Mouse (Mus musculus) thymus, adult 2 months (tissue): ENCODE data around the gene Ctps. TPM values are rescaled to one million over a fixed set of nuclear protein-coding genes. Genes with fewer than 3 reads are reported as not detected.
"Not testable (repeated sequence)": the region's sequence is repeated elsewhere in the genome, so short reads cannot be mapped to it uniquely, and the experiment has no call there.

Experiments used
- DNase-seq: peaks from one replicate; pipeline ENCODE4 v3.0.0; 2021
- H3K27ac ChIP-seq: fragments of 200-500 bp; 2 replicates; pipeline ENCODE4 v1.5.1; 2012; ENCODE audit warnings: low read length, control low read depth; ENCODE audit not compliant: control insufficient read depth, insufficient read depth
- H3K27me3 ChIP-seq: fragments of 200-500 bp; 2 replicates; pipeline ENCODE4 v1.6.1; 2012; ENCODE audit warnings: mild to moderate bottlenecking, low read length, moderate library complexity, mixed read lengths; ENCODE audit not compliant: control insufficient read depth, insufficient read depth
- H3K36me3 ChIP-seq: fragments of 200-500 bp; 2 replicates; pipeline ENCODE4 v1.6.1; 2012; ENCODE audit warnings: mild to moderate bottlenecking, low read length, moderate library complexity; ENCODE audit not compliant: control insufficient read depth, insufficient read depth
- H3K4me1 ChIP-seq: fragments of 200-500 bp; replicated peaks from 2 replicates; pipeline ENCODE4 v1.6.1; 2012; ENCODE audit warnings: low read length; ENCODE audit not compliant: control insufficient read depth, insufficient read depth
- H3K4me3 ChIP-seq: fragments of 200-500 bp; 2 replicates; pipeline ENCODE4 v1.5.1; 2012; ENCODE audit warnings: mild to moderate bottlenecking, low read length, control low read depth, moderate library complexity; ENCODE audit not compliant: control insufficient read depth, insufficient read depth
- CTCF ChIP-seq: fragments of 200-500 bp; IDR thresholded peaks from 2 replicates; pipeline ENCODE4 v1.5.1; 2012; ENCODE audit warnings: mild to moderate bottlenecking, control low read depth, low read length, moderate library complexity, borderline replicate concordance; ENCODE audit not compliant: control insufficient read depth, poor library complexity, insufficient read depth; ENCODE audit errors: extremely low read depth
- POLR2A ChIP-seq: fragments of 200-500 bp; IDR thresholded peaks from 2 replicates; pipeline ENCODE4 v1.6.1; 2012; ENCODE audit warnings: mild to moderate bottlenecking, low read length, control low read depth, moderate library complexity; ENCODE audit not compliant: control insufficient read depth, poor library complexity, insufficient read depth; ENCODE audit errors: extremely low read depth
- WGBS: fragments of 180-500 bp; shearing (Covaris S2); methylation state at CpG from one replicate; pipeline ENCODE4 v1.1.7; 2018; 5-methylcytosine and 5-hydroxymethylcytosine counted together
- polyA plus RNA-seq: library from polyadenylated mRNA; depleted of rRNA; stranded (reverse); fragments of >200 nt; gene quantifications from 2 replicates; pipeline ENCODE4 v1.2.3, GENCODE M21; 2012

Ctps gene
- polyA plus RNA-seq, 1 experiment: 13.8 TPM

DNA sequence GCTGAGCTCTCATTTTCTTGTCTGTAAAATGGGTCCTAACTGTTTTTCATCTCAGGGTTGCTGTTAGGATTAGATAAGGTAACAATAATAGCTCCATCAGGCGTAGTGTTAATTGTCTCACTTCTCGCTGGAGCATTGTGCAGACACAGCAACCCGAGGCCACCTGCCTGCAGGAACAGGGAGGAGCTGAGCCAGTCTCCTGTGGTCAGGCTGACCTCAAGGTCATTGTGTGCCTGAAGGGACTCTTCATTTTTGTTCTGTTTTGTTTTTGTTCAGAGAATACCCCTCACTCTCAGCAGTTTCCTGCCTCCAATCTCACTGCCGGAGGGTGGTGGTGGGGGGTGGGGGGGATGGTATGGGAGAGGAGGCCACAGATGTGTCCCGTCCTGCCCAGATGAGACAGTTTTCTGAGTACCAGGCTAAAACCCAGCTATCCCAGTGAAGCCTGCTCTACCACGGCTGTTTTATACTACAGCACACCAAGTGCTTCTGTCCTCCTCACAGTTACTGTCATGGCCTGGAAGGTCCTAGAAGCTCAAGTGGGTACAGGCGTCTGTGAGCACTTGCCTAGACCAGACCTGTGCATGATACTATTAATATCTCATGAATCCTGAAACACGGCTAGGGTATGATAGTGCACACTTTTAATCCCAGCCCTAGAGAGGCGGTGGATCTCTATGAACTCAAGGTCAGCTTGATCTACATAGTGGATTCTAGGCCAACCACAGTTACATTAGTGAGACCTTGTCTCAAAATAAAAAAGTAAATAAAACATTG lies 42.4 kb upstream of the Ctps start:
- TF ChIP-seq CTCF: no peak
- TF ChIP-seq POLR2A: no peak
- peak overlapping the region; percentile 57 for H3K27ac ChIP-seq
- H3K4me3 ChIP-seq: peak overlapping the region; percentile 45
- H3K36me3 ChIP-seq: no peaks in the 10 kb centered on the region
- WGBS: 37% methylated on average over 9 of the region's 9 CpGs
- H3K27me3 ChIP-seq: no peaks in the 10 kb centered on the region; the same call in 1 of the 2 replicates
- DNase-seq: peak; percentile 9
- H3K4me1 ChIP-seq: peaks cover 45% of the 10 kb centered on the region

DNA sequence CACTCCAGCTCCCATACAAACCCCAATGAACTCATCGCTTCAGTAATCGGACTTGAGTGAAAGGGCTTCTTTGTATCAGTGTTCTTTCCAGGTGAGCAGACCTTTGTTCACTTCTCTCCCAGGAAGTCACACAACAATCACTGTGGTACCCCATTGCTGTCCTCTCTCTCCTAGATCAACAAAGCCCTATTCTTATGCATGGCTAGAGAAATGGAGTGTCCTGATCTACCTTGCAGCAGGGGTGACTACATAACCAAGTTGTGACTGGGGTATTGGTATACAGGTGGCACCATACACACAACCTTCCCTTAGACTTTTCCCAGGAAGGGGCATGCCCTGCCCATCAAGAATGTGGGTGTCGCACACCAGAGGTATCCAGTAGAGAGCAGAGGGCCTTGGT lies 40.9 kb upstream of the Ctps start:
- 97% methylated on average over 3 of the region's 3 CpGs for WGBS
- TF ChIP-seq CTCF (no peak), POLR2A (no peak)
- H3K4me1 ChIP-seq: peaks cover 34% of the 10 kb centered on the region
- H3K36me3 ChIP-seq: no peaks in the 10 kb centered on the region
- DNase-seq: no peak
- no peak overlapping the region for H3K4me3 ChIP-seq
- H3K27me3 ChIP-seq: no peaks in the 10 kb centered on the region; the same call in 1 of the 2 replicates
- H3K27ac ChIP-seq: no peak overlapping the region

DNA sequence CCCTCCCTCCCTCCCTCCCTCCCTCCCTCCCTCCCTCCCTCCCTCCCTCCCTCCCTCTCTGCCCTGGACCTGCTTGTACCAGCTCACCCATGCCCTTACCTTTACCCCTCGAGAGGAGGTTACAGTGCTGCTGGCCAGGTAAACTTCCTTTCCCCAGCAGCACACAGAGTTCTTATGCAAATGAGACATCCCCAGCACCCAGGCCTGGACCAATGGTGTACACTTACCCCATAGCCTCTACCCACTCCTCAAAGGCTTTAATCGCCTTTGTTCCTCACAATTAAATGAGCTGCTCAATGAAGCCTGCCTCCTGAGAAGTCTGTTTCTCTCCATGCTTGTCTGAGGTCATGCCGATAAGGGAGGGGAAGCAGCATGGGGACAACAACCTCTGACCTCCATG lies 36.9 kb upstream of the Ctps start:
- 80% methylated on average over 2 of the region's 3 CpGs for WGBS
- peaks cover 14% of the 10 kb centered on the region for H3K4me1 ChIP-seq
- H3K27ac ChIP-seq: no peak overlapping the region
- TF ChIP-seq CTCF (no peak), POLR2A (no peak)
- no peaks in the 10 kb centered on the region for H3K27me3 ChIP-seq
- no peak for DNase-seq
- H3K36me3 ChIP-seq: no peaks in the 10 kb centered on the region
- no peak overlapping the region for H3K4me3 ChIP-seq

DNA sequence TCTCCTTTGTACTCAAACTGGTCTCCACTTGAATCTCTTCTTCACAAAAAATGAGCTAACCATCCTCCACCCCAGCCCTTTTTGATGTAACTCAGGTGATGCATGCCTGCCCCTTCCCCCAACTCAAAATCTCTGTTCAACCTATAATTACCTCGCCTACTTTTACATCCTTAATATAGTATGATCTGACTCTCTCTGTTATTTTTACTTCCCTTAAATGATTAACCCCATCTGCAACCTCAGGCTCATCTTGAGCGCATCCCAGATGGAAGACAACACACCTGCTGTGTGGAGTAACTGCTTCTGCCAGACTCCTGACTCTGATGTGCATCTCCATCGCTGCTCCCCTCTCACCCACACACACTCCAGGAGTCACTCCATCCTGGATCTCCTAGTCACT lies 32.6 kb upstream of the Ctps start:
- Histone ChIP-seq H3K4me1 (no peaks in the 10 kb centered on the region), H3K4me3 (no peak overlapping the region), H3K27me3 (no peaks in the 10 kb centered on the region), H3K27ac (no peak overlapping the region), H3K36me3 (no peaks in the 10 kb centered on the region)
- TF ChIP-seq CTCF (no peak), POLR2A (no peak)
- DNase-seq: no peak
- WGBS: 69% methylated on average over 3 of the region's 3 CpGs

DNA sequence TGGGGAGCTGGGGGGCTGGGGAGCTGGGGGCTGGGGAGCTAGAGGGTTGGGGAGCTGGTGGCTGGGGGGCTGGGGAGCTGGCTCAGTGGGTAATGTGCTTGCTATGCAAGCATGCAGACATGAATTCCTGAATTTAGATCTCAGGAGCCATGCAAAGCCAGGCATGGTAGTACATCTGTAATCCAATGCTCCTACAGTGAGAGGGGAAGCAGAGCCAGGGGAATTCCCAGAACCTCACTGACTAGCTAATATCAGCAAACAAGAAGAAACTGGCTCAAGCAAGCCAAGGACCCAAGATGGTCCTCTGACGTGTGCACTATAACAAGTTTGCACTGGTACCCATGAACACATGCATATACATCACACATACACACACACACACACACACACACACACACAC lies 31.7 kb upstream of the Ctps start:
- DNase-seq: no peak
- TF ChIP-seq CTCF (no peak), POLR2A (no peak)
- WGBS: 92% methylated on average over 1 of the region's 1 CpGs
- Histone ChIP-seq H3K27ac (no peak overlapping the region), H3K4me3 (no peak overlapping the region), H3K4me1 (no peaks in the 10 kb centered on the region), H3K36me3 (no peaks in the 10 kb centered on the region), H3K27me3 (no peaks in the 10 kb centered on the region)

DNA sequence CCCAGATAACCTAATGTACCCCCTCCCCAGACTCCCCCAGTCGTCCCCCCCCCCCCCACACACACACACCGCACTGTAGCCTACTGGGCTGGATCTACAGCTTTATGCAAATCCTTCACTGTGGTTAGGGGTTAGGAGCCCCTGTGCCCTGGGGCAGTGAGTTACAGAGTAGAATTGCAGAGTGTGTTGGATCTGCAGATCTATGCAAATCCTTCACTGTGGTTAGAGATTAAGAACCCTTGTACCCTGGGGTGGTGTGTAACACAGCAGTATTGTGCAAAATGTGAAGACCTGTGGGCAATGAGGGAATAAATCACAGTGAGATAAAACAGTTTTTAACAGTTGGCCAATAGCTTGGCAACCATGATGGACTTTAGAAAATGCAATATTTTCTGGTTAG lies 28.8 kb upstream of the Ctps start:
- no peak for DNase-seq
- no peaks in the 10 kb centered on the region for H3K36me3 ChIP-seq
- no peak for TF ChIP-seq CTCF
- TF ChIP-seq POLR2A: no peak

DNA sequence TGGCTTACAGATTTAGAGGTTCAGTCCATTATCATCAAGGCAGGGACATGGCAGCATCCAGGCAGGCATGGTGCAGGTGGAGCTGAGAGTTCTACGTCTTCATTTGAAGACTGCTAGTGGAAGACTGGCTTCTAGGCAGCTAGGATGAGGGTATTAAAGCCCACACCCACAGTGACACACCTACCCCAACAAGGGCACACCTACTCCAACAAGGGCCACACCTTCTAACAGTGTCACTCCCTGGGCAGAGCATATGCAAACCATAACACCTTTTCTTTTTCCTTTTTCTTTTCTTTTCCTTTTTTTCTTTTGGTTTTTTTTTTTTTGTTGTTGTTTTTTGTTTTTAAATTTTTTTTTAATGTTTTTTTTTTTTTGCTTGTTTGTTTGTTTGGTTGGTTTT lies 26.1 kb upstream of the Ctps start:
- not testable (repeated sequence) for DNase-seq, H3K36me3 ChIP-seq, H3K27ac ChIP-seq, H3K4me1 ChIP-seq, H3K4me3 ChIP-seq, H3K27me3 ChIP-seq
- WGBS: 94% methylated on average over 1 of the region's 1 CpGs

More for the DNA sequence above, 28.8 kb upstream of the Ctps start:
- WGBS: 59% methylated on average over 2 of the region's 2 CpGs
- no peaks in the 10 kb centered on the region for H3K4me1 ChIP-seq
- no peaks in the 10 kb centered on the region for H3K27me3 ChIP-seq
- H3K4me3 ChIP-seq: no peak overlapping the region
- H3K27ac ChIP-seq: no peak overlapping the region
